Mouse (Mus musculus) cerebellum, adult 9-11 months (tissue): ENCODE results near the gene Gstt2.
"Not testable (repeated sequence)": the region's sequence is repeated elsewhere in the genome, so short reads cannot be mapped to it uniquely, and the experiment has no call there.

Experiments
- DNase-seq: peaks from one replicate; pipeline ENCODE4 v3.0.0; 2022

Gstt2 gene

DNA sequence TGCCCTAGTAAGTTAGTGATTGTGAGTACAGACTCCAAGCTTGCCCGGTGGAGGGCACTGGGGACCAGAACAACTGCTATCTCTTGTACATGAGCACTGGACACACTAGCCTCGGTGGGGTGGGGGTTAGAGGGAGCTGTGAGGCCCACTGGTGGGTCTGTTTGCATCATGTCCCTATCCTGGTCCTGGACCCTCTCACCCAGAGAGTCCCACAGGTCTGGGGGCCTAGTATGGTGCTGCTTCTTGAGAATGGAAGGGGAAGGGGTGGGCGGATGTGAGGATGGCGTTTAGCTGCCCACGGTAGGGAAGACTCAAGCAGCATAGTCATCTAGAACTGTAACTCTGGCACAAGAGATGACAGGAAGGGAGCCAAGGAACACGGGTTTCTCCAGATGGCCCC lies 17.6 kb upstream of the Gstt2 start:
- no peak for DNase-seq

DNA sequence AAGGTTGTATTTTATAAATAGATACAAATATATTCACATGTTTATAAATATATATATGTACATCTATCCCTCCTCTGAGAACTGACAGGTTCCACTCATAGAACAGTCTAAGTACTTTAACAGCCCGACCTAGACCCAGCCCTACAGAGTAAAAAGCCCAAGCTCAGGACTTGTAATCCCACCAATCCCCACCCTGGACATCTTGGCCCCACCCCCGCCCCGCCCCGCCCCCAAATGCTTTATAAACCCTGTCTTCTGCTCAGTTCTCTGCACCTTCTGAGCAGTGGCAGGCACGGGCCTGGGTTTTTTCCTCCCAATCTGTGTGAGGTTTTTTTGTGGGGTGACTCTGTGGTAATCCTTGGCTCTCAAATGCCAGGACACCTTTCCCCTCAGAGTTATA lies 16.9 kb upstream of the Gstt2 start:
- no peak for DNase-seq

DNA sequence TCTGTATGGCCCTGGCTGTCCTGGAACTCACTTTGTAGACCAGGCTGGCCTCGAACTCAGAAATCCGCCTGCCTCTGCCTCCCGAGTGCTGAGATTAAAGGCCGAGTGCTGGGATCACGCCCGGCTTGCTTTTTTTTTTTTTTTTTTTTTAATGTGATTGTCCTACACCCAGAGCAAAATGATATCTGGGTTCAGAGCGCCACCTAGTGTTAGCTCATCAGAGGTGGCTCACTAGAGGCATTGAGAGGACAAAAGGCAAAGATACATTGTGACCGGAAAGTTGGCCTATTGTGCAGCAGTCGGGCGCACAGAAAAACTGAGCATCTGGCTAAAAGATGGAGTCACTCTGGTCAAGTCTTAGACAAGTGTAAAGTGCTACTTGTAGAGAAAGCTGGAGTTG lies 16.2 kb upstream of the Gstt2 start:
- DNase-seq, result peak; percentile 85

DNA sequence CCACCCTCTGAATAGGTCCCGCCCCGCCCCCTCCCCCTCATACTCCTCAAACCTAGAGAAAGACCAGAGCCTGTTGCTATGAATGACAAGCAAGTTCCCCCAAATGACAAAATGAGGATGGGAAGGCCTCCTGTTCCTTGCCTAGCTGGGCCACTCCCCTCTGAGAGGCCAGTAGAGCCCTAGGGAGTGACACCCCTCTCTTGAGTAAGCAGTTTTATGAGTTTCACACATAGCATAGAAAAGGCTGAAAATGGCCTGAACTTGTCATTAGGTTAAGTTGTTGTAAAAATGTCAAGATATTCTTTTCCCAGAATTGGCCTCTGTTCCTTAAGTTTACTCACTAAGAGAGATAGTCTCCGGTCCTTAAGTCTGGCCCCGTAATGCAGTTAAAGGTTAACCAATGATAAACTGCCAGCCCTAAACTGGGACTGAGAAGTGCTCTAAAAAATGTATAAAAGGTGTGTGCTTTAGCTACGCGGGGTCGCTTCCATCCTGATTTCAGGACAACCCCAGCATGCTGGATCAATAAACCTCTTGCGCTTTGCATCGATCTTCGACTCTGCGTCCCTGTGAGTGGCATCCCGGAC lies 15.4 kb upstream of the Gstt2 start:
- no peak for DNase-seq

DNA sequence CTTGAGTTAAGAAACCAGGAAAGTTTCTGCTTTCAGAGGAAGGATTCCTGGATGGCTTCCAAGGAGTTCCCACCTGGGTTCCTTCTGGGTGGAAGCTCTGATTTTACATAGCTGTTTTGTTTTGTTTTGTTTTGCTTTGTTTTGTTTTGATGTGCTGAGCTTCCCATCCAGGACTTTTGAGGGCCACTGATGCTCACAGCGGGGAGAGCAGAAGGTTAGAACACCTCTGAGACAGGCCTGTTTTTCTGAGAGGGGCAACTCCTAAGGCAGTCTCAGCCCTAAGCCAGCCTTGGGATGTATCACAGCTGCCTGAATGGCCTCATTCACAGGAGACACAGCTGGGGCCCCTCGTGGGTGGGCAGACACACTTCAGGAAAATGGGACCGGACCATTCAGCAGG lies 14.5 kb upstream of the Gstt2 start:
- DNase-seq, result no peak

DNA sequence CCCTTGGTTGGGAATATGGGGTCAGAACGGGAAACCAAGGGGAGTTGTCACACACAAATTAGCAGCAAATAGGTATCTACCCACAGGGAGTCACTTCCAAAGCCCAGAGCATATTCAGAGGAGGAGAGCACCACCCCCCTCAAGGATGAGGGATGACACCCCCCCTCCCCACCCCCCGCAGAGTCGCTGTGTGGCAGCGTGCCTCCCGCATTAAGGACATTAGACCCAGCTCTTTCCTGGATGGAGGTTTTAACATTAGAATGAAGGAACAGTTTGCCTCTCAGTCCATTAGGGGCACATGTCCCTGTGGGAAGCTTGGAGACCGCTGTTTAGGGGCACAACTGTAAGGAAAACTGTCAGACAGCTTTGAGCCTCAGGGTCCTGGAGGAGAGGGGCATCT lies 13.9 kb upstream of the Gstt2 start:
- no peak for DNase-seq

DNA sequence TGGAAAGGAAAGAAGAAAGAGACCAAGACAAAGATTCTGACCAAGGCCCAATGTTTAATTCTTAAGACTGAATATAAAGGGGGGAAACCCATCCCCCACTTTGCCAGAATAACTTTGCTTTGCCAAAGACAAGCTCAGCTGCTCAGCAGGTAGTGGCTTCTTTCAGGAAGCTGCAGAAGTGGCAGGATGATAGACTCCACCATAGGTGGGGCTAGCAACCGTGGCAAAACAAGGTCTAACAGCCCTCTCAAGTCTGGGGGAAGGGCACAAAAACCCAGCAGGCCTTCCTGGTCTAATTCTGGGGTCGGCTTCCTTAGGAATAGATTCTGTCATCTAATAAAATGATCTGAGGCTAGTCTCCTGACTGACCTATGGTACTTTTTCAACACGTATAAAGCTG lies 11.2 kb upstream of the Gstt2 start:
- DNase-seq, result no peak

DNA sequence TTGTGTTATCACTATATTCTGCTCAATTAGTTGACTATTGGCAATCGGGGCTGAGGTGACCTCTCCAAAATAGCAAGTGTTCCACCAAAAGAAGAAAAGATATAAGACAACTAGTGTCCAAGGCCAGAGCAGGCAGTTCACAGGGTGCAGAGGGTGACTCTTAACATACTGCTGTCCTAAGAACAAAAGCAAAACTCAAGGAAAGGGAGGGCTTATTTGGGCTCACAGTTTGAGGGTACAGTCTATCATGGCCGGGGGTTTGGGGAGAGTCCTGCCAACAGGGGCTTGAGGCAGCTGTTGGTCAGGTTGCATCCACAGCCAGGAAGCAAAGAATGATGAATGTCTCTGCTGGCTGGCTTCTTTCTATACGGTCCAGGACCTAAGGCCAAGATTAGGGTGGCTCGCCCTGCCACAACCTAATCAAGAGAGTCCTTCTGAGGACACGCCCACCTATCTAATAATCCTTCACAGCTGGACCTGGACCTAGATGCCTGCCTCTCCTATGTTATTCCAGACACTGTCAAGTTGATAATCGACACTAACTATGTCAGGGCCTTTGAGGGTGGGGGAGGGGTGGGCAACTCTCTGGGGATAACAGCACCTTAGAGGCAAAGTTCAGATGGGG lies 8.2 kb upstream of the Gstt2 start:
- DNase-seq, result no peak

DNA sequence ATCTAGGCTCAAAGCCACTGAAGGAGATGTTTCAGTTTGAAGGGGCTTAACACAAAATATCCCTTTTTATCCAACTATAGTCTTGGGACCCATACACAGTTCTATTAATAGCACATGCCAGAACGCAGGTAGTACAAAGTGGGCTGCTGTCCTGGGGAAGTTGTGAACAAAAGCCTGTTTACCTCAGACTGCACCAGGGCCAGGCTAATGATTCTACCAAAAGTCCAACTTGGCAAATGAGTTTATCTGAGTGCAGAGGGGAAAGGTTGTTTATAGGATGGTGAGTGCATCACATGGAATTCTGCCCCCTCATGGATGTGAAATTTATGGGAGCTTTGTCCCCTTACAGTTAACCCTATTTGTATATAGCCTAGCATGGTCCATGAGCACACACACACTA lies 7.6 kb upstream of the Gstt2 start:
- no peak for DNase-seq

DNA sequence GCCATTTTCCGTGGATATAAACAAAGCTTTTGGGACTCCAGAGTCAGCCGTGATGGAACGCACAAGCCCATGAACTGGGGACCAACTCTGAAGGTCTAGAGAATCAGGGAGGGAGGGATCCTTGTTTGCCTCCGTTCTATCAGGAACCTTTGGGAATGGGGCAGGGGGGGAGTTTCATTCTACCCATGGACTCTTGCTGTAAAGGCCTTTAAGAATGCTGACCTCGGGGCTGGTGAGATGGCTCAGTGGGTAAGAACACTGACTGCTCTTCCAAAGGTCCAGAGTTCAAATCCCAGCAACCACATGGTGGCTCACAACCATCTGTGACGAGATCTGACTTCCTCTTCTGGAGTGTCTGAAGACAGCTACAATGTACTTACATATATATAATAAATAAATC lies 6.7 kb upstream of the Gstt2 start:
- not testable (repeated sequence) for DNase-seq

DNA sequence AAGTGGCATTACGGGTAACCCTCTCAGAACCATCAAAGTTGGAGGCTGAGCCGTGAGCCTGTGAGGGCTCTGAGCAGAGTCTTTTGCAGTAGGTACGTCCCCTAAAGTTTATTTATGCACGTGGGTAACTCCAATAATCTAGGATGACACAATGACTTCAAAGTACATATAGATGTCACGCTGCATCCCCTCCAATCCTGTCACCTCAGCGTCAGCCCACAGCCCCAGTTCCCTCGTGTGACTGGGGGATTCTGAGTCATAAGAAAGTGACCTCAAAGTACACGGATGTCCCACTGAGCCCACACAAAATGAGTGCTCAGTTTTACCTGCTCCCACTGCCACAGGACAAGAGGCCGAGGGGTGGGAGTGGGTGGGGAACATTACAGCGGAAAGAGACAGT lies 1.9 kb upstream of the Gstt2 start:
- no peak for DNase-seq

DNA sequence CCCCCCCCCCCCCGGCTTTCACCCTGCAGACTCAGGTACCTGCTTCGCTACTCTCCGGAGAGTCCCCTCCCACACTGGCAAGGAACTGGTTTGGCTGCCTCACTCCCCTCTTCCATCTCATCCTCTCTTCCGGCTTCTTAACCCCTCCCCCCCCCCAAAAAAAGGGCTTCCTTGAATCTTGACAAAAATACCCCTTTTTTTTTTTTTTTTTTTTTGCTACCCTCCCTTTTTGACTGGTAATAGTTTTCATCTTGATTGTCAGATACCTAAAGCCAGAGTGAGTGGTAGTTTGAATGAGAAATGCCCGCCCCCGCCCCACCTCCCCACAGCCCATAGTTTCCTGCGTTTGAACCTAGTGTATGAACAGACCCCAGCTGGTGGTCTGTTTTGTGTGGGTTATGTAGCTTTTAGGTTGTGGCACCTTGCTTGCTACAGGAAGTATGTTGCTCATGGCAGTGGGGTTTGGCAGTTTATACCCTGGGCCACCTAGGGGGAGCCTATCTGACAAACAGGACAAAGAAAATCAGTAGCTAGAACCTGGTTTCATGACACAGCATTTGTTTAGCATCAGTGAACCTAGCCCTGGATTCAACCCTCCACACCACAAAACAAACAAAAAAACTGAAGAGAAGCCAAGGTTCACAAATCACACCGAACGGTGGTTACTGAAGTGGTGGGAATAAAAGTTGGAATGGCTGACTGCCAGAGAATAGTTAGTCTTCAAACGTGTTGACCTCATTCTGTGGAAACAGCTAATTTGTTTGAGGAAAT lies 1.3 kb downstream of the Gstt2 start:
- DNase-seq, result peak; percentile 42

DNA sequence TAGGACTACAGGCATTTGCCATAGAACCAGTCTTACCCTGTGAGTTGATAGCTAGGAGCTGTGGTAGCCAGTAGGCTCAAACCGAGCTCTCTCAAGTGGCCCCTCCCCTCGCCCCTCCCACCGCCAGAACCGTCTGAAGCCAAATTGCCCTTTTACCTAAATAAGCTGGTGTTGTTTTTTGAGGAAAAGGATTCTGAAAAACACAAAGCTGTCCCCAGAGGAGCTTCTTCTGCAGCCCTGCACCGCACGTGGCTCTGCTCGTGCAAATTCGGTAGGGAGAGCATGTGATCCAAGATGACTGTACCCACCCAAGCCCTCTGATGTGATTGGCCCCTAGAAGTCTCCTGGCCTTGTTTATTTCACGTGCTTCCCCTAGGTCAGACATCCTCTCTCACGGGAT lies 1.9 kb downstream of the Gstt2 start:
- DNase-seq, result peak; percentile 73

DNA sequence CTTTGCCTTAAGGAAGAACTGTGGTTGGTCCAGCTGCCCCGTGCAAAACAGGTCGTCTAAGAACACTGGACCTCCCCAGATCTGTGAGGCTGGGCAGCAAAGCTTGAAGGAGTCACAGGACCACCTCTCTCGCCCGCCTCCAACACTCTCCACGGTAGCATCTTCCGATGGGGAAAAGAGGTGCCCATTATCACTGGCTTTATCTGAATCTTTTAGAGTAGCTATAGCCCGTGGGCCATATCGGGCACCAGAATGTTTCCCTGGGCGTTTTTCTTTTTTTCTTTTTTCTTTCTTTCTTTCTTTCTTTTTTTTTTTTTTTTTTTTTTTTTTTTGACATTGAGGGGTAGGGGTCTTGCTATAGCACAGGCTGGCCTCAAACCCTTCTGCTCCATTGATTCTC lies 2.5 kb downstream of the Gstt2 start:
- no peak for DNase-seq

DNA sequence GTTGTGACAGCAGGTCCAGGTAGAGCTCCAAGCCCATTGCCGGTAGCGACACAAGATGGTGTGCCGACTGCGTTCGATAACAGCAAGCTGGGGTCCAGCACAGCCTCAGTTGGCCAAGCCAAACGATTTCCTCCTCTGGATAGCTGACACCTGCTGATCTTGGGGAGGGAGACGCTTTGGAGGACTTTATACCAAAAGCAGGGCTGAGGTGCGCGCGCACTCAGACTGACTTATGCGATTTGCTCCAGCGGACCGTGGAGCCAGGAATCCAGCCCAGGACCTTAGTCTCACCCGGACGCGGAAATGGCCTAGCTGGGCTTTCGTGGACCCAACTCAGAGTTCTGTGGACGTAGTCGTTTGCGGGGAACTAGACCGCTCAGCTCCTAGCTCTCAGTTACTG lies 3.0 kb downstream of the Gstt2 start:
- peak; percentile 69 for DNase-seq

DNA sequence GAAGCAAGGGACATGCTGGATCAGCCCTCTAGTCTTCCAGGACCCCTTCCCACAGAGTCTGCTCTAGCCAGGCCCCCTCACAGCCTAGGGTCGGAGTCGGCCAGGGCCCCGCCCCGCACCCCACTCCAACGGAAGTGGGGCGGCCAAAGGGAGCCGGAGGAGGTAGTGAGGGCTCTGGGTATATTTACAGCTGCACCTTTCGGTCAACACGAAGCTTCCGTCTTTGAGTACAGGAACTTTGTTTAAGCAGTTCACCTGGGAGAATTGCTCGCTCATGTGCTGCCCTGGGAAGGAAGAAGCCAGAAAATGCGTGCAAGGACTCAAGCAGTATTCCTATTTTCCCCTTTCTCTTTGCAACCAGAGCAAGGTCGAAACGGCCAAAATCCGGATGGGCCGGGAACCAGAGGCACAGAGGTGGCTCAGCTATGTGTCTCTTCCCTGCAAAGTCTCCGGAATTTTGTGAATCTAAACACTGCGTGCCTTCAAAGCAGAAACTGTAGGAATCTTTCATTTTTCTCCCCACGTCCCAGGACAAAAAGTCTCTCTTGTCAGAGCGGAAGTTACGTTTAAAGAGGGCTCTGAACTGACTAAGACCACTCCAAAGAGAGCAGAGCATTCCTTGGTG lies 3.7 kb downstream of the Gstt2 start:
- no peak for DNase-seq

DNA sequence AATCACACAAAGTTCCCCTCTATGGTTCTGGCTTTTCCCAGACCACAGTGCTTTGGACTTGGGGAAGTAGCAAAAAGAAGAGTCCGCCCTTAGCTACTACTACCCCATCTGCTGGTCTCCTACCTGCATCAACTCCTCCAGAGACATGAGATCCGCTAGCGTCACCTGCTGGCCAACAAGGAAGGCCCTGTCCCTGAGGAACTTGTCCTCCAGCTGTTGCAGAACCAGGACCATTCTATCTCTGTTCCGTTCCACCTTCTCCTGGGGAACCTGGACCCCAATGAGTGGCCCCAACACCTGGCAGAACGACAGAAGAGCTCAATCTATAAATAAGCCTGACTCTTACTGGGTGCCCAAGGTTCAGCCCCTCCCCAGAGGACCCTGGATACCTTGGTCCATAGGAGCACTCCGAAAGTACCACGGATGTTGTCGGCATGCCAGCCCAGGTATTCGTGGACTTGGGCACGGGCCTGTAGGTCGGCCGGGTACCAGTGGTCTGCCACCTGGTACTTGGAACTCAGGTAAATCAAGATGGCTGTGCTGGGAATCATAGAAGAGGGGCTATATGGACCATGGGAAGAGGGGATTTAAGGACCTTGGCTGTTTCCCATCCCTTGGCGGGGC lies 4.8 kb downstream of the Gstt2 start:
- peak; percentile 68 for DNase-seq

DNA sequence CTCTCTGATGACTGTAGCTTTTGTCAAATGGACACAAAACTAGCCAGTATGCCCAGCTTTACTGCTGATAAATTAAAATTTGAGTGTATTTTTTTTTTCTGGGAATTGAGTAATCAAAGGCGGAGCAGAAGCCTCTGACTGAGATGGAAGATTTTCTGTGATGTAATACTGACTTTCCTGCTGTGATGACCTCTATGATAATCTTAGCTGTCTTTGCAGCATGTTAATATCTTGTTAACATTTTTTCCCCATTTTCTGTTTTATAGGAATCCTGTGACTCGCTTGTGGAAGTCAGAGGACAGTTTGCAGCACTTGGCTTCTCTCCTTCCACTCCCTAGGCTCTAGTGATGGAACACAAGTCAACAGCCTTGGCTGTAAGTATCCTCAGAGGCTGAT lies 7.0 kb downstream of the Gstt2 start:
- no peak for DNase-seq

DNA sequence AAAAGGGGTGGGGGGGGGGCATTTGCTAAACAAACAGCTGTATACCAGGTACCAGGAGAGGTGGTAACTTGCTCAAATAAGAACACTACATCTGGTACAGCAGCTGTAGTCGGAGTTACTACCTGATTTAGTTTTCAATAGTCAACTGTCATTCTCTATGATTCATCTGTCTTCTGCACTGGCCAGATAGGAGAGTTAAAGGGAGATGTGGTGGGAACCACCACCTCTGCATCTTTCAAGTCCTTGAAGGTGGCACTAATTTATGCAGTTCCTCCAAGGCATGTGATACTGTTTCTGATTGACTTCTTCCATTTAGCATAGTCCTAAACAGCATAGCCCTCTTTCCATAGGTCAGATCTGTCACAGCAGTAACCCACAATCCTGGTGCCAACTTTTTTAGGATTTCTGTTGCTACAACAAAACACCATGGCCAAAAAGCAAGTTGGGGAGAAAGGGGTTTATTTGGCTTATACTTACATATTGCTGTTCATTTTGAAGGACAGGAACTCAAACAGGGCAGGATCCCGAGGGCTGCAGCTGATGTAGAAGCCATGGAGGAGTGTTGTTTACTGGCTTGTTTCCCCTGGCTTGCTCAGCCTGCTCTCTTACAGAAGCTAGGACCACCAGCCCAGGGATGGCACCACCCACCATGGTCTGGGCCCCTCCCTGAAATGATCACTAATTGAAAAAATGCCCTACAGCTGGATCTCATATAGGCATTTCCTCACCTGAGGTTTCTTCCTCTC lies 7.5 kb downstream of the Gstt2 start:
- no peak for DNase-seq

DNA sequence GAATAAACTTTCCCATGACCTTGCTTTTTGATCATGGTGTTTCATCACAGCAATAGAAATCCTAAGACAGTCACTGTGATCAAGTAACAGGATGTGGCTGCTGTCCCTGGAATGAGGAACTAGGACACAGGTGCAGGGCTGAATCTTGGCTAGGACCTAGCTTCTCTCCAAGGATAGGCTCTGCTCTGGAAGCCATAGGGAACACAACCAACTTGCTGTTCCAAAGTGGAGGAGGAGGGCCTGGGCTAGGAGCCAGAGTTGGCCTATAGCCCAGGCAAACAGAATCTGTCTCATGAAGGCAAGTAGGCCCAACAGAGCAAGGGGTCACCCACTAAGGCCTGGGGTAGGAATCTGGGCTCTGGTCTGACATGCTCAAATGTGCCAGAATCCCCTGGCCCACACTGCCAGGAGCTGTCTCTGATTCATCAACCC lies 8.7 kb downstream of the Gstt2 start:
- DNase-seq, result peak; percentile 90

DNA sequence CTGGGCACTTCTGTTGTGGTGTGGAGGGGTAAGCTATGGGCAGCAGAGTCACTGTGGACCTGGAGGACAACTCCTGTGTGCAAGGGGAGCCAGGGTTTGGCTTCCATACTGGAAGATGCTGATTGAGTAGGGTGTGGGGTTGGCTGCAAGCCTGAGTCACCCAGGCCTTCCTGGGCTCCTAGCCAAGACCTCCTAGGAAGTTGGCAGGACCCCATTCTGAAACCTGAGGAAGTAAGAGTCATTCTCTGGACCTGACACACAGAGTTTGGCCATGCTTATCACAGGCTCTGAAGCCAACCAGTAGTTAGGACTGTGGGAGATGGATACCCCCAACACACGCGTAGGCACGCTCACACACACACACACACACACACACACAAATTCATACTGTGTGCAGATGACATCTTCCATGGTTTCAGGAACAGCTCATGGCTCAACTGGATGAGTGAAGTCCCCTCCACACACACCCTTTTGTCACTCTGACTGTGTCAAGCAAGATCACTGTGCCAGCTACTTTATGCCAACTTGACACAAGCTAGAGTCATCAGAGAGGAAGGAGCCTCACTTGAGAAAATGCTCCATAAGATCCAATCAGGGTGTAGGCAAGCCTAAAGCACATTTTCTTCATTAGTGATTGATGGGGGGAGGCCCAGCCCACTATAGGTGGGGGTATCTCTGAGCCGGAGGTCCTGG lies 9.4 kb downstream of the Gstt2 start:
- peak; percentile 63 for DNase-seq

DNA sequence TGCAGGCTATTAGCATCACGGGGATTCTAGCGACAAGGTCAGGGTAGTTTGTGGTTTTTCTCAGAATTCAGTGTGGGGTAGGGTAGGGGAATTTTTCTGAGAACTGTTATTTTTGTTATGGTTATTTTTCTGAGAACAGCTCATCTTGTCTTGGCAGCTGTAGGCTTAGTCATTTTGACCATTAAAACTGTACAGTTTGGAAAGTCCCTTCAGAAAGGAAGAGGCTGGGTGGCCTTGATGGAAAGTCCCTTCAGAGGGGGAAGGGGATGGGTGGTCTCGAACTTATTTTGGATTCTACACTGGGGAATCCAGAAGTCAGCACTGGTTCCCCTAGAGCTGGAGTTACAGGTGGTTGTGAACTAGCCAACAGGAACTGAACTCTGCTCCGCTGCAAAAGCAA lies 12.7 kb downstream of the Gstt2 start:
- no peak for DNase-seq
